Mouse (Mus musculus): ENCODE data around the gene Zfand3. TPM values are rescaled to one million over a fixed set of nuclear protein-coding genes. Genes with fewer than 3 reads are reported as not detected.

The Zfand3 gene
- polyA plus RNA-seq, 1 experiment, result 69.3 TPM

GRCm38 (mm10) chr17:30045181-30045580 lies 40.6 kb downstream of the Zfand3 start:
- Histone ChIP-seq H3K9me3 (replicated peaks; ENCODE audit: control insufficient read depth, insufficient read depth, low read length, poor library complexity, severe bottlenecking) (no peaks in the 10 kb centered on the region), H3K9ac (ENCODE audit: low read depth, poor library complexity, severe bottlenecking) (no peak overlapping the region), H3K27me3 (ENCODE audit: control insufficient read depth, insufficient read depth, low read length, poor library complexity, severe bottlenecking) (no peaks in the 10 kb centered on the region), H3K36me3 (ENCODE audit: control insufficient read depth, insufficient read depth, low read length, poor library complexity, severe bottlenecking) (no peaks in the 10 kb centered on the region), H3K27ac (ENCODE audit: insufficient read depth, low read length) (no peak overlapping the region), H3K4me1 (ENCODE audit: control insufficient read depth, insufficient read depth, low read length) (no peaks in the 10 kb centered on the region), H3K4me3 (ENCODE audit: low read depth, low read length) (no peak overlapping the region)
- TF ChIP-seq CTCF (IDR thresholded peaks at IDR 0.05; ENCODE audit: low read depth, low read length) (no peak), POLR2A (IDR thresholded peaks at IDR 0.05; ENCODE audit: insufficient read depth, low read length) (no peak), EP300 (IDR thresholded peaks at IDR 0.05; ENCODE audit: insufficient read depth, low read depth, low read length) (no peak)

GRCm38 (mm10) chr17:30046654-30047053 lies 42.1 kb downstream of the Zfand3 start:
- TF ChIP-seq EP300 (IDR thresholded peaks at IDR 0.05; ENCODE audit: insufficient read depth, low read depth, low read length) (no peak), CTCF (IDR thresholded peaks at IDR 0.05; ENCODE audit: low read depth, low read length) (no peak), POLR2A (IDR thresholded peaks at IDR 0.05; ENCODE audit: insufficient read depth, low read length) (no peak)
- Histone ChIP-seq H3K27me3 (ENCODE audit: control insufficient read depth, insufficient read depth, low read length, poor library complexity, severe bottlenecking) (no peaks in the 10 kb centered on the region), H3K9me3 (replicated peaks; ENCODE audit: control insufficient read depth, insufficient read depth, low read length, poor library complexity, severe bottlenecking) (no peaks in the 10 kb centered on the region), H3K4me3 (ENCODE audit: low read depth, low read length) (no peak overlapping the region), H3K9ac (ENCODE audit: low read depth, poor library complexity, severe bottlenecking) (no peak overlapping the region), H3K4me1 (ENCODE audit: control insufficient read depth, insufficient read depth, low read length) (no peaks in the 10 kb centered on the region), H3K36me3 (ENCODE audit: control insufficient read depth, insufficient read depth, low read length, poor library complexity, severe bottlenecking) (no peaks in the 10 kb centered on the region), H3K27ac (ENCODE audit: insufficient read depth, low read length) (no peak overlapping the region)

GRCm38 (mm10) chr17:30051523-30052346 lies 47.2 kb downstream of the Zfand3 start:
- no peaks in the 10 kb centered on the region for H3K9me3 ChIP-seq (replicated peaks; ENCODE audit: control insufficient read depth, insufficient read depth, low read length, poor library complexity, severe bottlenecking)
- no peak overlapping the region for H3K9ac ChIP-seq (ENCODE audit: low read depth, poor library complexity, severe bottlenecking)
- H3K36me3 ChIP-seq (ENCODE audit: control insufficient read depth, insufficient read depth, low read length, poor library complexity, severe bottlenecking), result no peaks in the 10 kb centered on the region
- H3K4me3 ChIP-seq (ENCODE audit: low read depth, low read length), result no peak overlapping the region
- TF ChIP-seq EP300 (IDR thresholded peaks at IDR 0.05; ENCODE audit: insufficient read depth, low read depth, low read length) (no peak), POLR2A (IDR thresholded peaks at IDR 0.05; ENCODE audit: insufficient read depth, low read length) (no peak), CTCF (IDR thresholded peaks at IDR 0.05; ENCODE audit: low read depth, low read length) (no peak)
- no peaks in the 10 kb centered on the region for H3K27me3 ChIP-seq (ENCODE audit: control insufficient read depth, insufficient read depth, low read length, poor library complexity, severe bottlenecking)
- no peaks in the 10 kb centered on the region for H3K4me1 ChIP-seq (ENCODE audit: control insufficient read depth, insufficient read depth, low read length)
- no peak overlapping the region for H3K27ac ChIP-seq (ENCODE audit: insufficient read depth, low read length)

DNA sequence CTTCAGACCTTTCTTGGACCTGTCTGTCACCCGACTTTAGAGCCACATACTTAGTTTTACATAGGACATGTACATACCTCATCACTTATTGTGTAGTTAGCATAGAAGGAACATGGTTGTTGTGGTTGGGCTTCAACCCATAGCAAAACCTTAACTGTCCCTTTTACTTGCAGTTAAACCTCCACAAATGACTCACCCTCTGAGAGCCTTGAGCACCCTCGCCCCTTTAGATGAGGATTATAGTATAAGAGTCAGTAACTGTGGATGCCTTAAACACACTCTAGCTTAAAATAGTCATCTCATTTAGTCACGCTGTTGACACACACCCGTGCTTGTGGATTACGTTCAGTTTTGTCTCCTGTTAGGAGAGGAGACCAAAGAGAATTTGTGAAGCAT lies 47.8 kb downstream of the Zfand3 start:
- TF ChIP-seq EP300 (IDR thresholded peaks at IDR 0.05; ENCODE audit: insufficient read depth, low read depth, low read length) (no peak), CTCF (IDR thresholded peaks at IDR 0.05; ENCODE audit: low read depth, low read length) (no peak), POLR2A (IDR thresholded peaks at IDR 0.05; ENCODE audit: insufficient read depth, low read length) (no peak)
- no peak overlapping the region for H3K9ac ChIP-seq (ENCODE audit: low read depth, poor library complexity, severe bottlenecking)
- H3K36me3 ChIP-seq (ENCODE audit: control insufficient read depth, insufficient read depth, low read length, poor library complexity, severe bottlenecking), result no peaks in the 10 kb centered on the region
- no peaks in the 10 kb centered on the region for H3K9me3 ChIP-seq (replicated peaks; ENCODE audit: control insufficient read depth, insufficient read depth, low read length, poor library complexity, severe bottlenecking)
- H3K27ac ChIP-seq (ENCODE audit: insufficient read depth, low read length), result no peak overlapping the region
- no peaks in the 10 kb centered on the region for H3K27me3 ChIP-seq (ENCODE audit: control insufficient read depth, insufficient read depth, low read length, poor library complexity, severe bottlenecking)
- H3K4me3 ChIP-seq (ENCODE audit: low read depth, low read length), result no peak overlapping the region
- H3K4me1 ChIP-seq (ENCODE audit: control insufficient read depth, insufficient read depth, low read length), result no peaks in the 10 kb centered on the region

DNA sequence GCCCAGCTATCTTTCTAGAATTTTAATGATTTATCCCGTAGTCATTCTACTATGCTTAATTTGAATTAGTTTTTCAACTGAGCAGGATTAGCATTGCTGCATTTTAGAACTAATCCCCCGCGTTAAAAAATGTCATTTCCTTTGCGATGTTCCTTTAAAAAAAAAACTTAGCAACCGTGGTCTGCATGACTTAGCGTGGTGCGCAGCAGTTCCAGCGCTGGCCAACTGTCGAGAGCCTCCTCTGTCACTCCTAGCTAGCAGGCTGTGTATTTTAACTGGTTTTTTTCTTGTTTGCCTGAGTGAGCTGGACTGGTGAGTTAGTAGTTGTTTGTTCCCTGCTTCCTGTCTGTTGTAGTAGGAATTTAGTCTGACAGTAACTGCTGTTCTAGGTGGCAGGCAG lies 48.9 kb downstream of the Zfand3 start:
- TF ChIP-seq POLR2A (IDR thresholded peaks at IDR 0.05; ENCODE audit: insufficient read depth, low read length), result no peak
- no peak for TF ChIP-seq CTCF (IDR thresholded peaks at IDR 0.05; ENCODE audit: low read depth, low read length)
- no peak for TF ChIP-seq EP300 (IDR thresholded peaks at IDR 0.05; ENCODE audit: insufficient read depth, low read depth, low read length)
- Histone ChIP-seq H3K36me3 (ENCODE audit: control insufficient read depth, insufficient read depth, low read length, poor library complexity, severe bottlenecking) (no peaks in the 10 kb centered on the region), H3K27ac (ENCODE audit: insufficient read depth, low read length) (no peak overlapping the region), H3K9me3 (replicated peaks; ENCODE audit: control insufficient read depth, insufficient read depth, low read length, poor library complexity, severe bottlenecking) (no peaks in the 10 kb centered on the region), H3K4me1 (ENCODE audit: control insufficient read depth, insufficient read depth, low read length) (no peaks in the 10 kb centered on the region), H3K27me3 (ENCODE audit: control insufficient read depth, insufficient read depth, low read length, poor library complexity, severe bottlenecking) (no peaks in the 10 kb centered on the region), H3K4me3 (ENCODE audit: low read depth, low read length) (no peak overlapping the region), H3K9ac (ENCODE audit: low read depth, poor library complexity, severe bottlenecking) (no peak overlapping the region)

GRCm38 (mm10) chr17:30053871-30054270 lies 49.3 kb downstream of the Zfand3 start:
- H3K27me3 ChIP-seq (ENCODE audit: control insufficient read depth, insufficient read depth, low read length, poor library complexity, severe bottlenecking), result no peaks in the 10 kb centered on the region
- H3K36me3 ChIP-seq (ENCODE audit: control insufficient read depth, insufficient read depth, low read length, poor library complexity, severe bottlenecking), result no peaks in the 10 kb centered on the region
- H3K4me1 ChIP-seq (ENCODE audit: control insufficient read depth, insufficient read depth, low read length), result no peaks in the 10 kb centered on the region
- no peak overlapping the region for H3K4me3 ChIP-seq (ENCODE audit: low read depth, low read length)
- H3K9ac ChIP-seq (ENCODE audit: low read depth, poor library complexity, severe bottlenecking), result no peak overlapping the region
- no peak overlapping the region for H3K27ac ChIP-seq (ENCODE audit: insufficient read depth, low read length)
- TF ChIP-seq EP300 (IDR thresholded peaks at IDR 0.05; ENCODE audit: insufficient read depth, low read depth, low read length) (no peak), CTCF (IDR thresholded peaks at IDR 0.05; ENCODE audit: low read depth, low read length) (no peak), POLR2A (IDR thresholded peaks at IDR 0.05; ENCODE audit: insufficient read depth, low read length) (no peak)
- no peaks in the 10 kb centered on the region for H3K9me3 ChIP-seq (replicated peaks; ENCODE audit: control insufficient read depth, insufficient read depth, low read length, poor library complexity, severe bottlenecking)

All from ES-Bruce4 (cell line).